Mouse (Mus musculus): ENCODE data around the gene Ppargc1a.

Gene Ppargc1a

DNA sequence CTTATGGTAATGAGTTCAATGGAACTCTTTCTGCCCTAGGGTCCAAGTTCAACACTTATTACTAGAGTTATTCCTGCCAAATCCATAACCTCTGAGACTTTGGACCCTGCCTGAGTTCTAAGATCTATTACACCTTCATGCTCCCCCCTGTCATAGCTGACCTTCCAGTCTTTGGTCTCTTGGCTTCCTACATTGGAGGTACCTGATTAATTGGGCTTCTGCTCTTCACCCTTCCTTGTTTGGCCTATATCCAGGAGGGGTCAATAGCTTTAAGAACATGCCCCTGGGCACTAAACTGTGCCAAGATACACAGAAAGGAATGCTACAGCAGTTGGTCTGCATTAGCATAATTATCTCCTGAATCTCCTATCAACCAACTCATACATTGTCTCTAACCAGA, 141.1 kb downstream of the Ppargc1a start:
- DNase-seq (ENCODE audit: extremely low read depth, low read depth, low spot score): no peak

DNA sequence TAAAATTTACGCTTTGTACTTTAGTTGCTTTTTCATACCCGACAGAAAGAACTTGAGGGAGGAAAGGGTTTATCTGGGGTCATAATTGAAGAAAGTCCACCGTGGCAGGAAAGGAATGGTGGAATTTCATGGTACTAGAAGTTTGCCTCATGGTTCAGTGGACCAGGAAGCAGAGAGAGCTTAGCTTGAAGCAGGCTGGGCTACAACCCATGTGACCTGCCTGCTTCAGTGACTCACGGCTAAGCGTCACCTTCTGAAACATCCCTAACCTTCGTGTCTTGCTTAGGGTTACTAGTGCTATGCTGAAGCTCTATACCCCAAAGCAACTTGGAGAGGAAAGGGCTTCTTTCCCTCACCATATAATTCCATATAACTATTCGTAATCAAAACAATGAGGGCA, 151.1 kb downstream of the Ppargc1a start:
- no peak for DNase-seq (ENCODE audit: extremely low read depth, low read depth, low spot score)

DNA sequence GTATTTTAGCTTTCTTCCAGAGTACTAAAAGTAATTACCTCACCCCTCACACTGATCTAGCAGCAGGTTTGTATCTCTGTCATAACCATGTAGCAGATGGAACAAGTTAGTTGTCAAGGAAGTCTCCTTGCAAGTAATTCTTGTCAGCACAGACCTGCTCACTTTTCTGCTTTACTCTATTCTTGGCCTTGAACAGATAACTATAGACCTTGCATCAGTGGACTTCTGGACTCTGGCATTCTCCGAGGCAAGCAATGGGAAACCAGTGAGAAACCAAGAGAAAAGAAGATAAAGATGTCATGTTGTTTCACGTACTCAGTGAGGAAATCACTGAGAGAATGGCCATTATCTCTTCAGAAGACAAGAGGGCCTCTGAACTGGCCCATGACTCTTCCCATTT, 152.1 kb downstream of the Ppargc1a start:
- DNase-seq (ENCODE audit: extremely low read depth, low read depth, low spot score): no peak

DNA sequence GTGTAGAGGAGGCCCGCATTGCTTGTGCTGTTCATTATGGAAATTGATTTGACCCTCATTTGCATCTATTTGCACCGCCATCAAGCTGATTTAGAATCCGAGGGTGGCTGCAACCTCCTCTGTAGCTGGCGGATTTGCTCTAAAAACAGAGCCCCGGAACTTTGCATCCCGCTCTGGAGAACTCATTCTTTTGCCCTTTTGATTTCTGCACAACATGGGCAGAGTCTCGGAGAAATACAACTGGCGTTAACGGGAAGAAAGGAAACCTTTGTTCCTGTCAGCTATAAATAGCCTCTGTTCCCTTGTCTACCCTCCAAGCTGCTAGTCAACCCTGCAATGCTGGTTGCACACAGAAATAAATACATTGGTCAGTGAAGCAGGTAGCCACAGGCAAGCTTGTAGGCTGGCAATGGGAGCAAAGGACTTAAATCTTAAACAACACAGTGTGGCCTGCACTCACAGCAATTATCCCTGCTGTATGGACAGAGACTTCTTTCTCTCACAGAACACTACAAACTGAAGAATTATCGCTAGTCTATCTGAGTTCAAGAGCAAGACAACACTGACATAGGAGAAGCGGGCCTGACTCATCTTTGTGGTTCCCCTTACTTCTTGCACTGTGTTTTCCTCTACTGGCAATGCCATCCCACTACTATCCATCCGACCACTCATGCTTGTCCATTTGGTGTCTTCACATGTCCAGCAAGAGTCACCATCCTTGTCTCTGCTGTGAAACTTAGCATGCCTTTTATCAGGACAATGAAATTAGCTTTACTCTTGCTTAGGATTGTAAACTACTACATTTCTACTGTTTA, 155.0 kb downstream of the Ppargc1a start:
- no peak for DNase-seq (ENCODE audit: extremely low read depth, low read depth, low spot score)

DNA sequence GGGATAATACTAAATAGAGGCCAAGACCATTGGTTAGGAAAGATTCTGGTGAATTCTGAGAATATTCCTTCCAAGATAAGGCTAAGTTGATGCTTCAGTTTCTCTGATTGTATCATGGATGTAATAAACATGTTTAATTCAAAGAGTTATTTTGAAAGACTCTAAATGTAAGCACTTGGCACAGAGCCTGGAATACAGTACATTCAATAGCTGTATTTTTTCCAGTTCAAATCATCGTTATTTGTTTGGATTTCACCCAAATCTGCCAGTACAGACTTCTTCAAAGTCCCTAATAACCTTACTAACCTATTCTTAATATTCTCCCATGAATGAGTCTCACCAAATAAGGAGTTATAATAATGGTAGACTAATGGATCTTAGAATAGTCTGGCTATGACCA, 157.5 kb downstream of the Ppargc1a start:
- DNase-seq (ENCODE audit: extremely low read depth, low read depth, low spot score): no peak

DNA sequence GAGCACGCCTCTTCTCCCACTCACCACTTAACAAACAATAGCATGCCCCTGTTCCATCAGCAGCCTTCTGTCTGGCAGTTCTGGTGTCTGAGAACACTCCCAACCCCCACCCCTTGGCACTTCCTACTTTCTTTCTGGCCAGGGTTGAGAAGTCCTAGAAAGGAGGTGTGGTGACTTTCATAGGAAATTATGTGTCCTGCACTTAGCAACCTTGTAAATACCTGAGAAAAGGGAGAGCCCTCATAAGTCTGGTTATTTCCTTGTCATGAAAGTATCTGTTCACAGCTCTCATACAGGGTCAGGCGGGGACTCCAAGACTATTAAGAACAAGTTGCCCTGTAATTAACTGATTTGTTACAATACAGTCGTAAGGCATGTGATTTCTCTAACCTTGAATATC, 161.1 kb downstream of the Ppargc1a start:
- DNase-seq (ENCODE audit: extremely low read depth, low read depth, low spot score): no peak
